Mouse (Mus musculus): Measurements from ENCODE around the gene Ngdn. TPM values are rescaled to one million over a fixed set of nuclear protein-coding genes. Genes with fewer than 3 reads are reported as not detected.
A peak's percentile ranks its signal among the peaks of the same experiment; 100 is the strongest.
"Not testable (repeated sequence)": the region's sequence is repeated elsewhere in the genome, so short reads cannot be mapped to it uniquely, and the experiment has no call there.

The Ngdn gene
- 55.5 and 61.8 TPM in 2 replicates for polyA plus RNA-seq (2015; fragmentation: Nextera tagmentation; extraction: Ambion mirVana)

- peak within 1 kb of the TSS; percentile 84 for H3K27ac ChIP-seq
- peak; percentile 94 for DNase-seq
- ATAC-seq (ENCODE audit: low read depth), result peak; percentile 94
- H3K27me3 ChIP-seq, result no peaks in the 10 kb centered on the region
- WGBS (ENCODE audit: insufficient replicate concordance), result under 1% methylated on average over 36 of the region's 36 CpGs
- H3K9ac ChIP-seq, result peak within 1 kb of the TSS; percentile 83
- peak within 1 kb of the TSS; percentile 89 for H3K4me2 ChIP-seq
- H3K9me3 ChIP-seq (replicated peaks), result no peaks in the 10 kb centered on the region
- H3K36me3 ChIP-seq, result peaks cover 23% of the 10 kb centered on the region
- peak within 1 kb of the TSS; percentile 77 for H3K4me3 ChIP-seq (replicated peaks)
- peaks cover 20% of the 10 kb centered on the region for H3K4me1 ChIP-seq (replicated peaks)
Observed at GRCm38 (mm10) chr14:55014991-55015766, at the start of gene Ngdn. Gene Ngdn, plus strand, starts transcription at chr14:55015454.

GRCm38 (mm10) chr14:54965631-54966030, 49.6 kb upstream of the Ngdn start:
- H3K27ac ChIP-seq, result no peak overlapping the region

GRCm38 (mm10) chr14:54966320-54966977, 48.8 kb upstream of the Ngdn start, which contains the start of gene Myh6:
Gene Myh6, minus strand, starts transcription at chr14:54966927.
- Histone ChIP-seq H3K9me3 (replicated peaks) (no peaks in the 10 kb centered on the region), H3K4me2 (no peak within 1 kb of the TSS), H3K4me3 (replicated peaks) (no peak within 1 kb of the TSS), H3K9ac (no peak within 1 kb of the TSS), H3K4me1 (replicated peaks) (no peaks in the 10 kb centered on the region), H3K36me3 (no peaks in the 10 kb centered on the region), H3K27ac (no peak within 1 kb of the TSS), H3K27me3 (0 out of 2 replicates have a peak, but pooled peaks cover 4% of the 10 kb centered on the region)
- no peak for DNase-seq
- no peak for ATAC-seq (ENCODE audit: low read depth)
- WGBS (ENCODE audit: insufficient replicate concordance), result 45% methylated on average over 7 of the region's 7 CpGs

More at GRCm38 (mm10) chr14:54965631-54966030, 49.6 kb upstream of the Ngdn start:
- 60% methylated on average over 6 of the region's 6 CpGs for WGBS (ENCODE audit: insufficient replicate concordance)
- Histone ChIP-seq H3K9me3 (replicated peaks) (no peaks in the 10 kb centered on the region), H3K4me1 (replicated peaks) (no peaks in the 10 kb centered on the region), H3K36me3 (no peaks in the 10 kb centered on the region), H3K4me2 (no peak overlapping the region), H3K27me3 (0 out of 2 replicates have a peak, but pooled peaks cover 4% of the 10 kb centered on the region), H3K9ac (no peak overlapping the region), H3K4me3 (replicated peaks) (no peak overlapping the region)
- ATAC-seq (ENCODE audit: low read depth) (no peak), DNase-seq (no peak)

GRCm38 (mm10) chr14:54967874-54968273, 47.4 kb upstream of the Ngdn start:
- Histone ChIP-seq H3K9ac (no peak overlapping the region), H3K4me2 (no peak overlapping the region), H3K27ac (no peak overlapping the region), H3K27me3 (0 out of 2 replicates have a peak, but pooled peaks cover 4% of the 10 kb centered on the region), H3K9me3 (replicated peaks) (no peaks in the 10 kb centered on the region), H3K4me3 (replicated peaks) (no peak overlapping the region), H3K36me3 (no peaks in the 10 kb centered on the region), H3K4me1 (replicated peaks) (no peaks in the 10 kb centered on the region)
- WGBS (ENCODE audit: insufficient replicate concordance), result 62% methylated on average over 3 of the region's 3 CpGs
- no peak for DNase-seq
- no peak for ATAC-seq (ENCODE audit: low read depth)

GRCm38 (mm10) chr14:54968344-54968743, 46.9 kb upstream of the Ngdn start:
- H3K9me3 ChIP-seq (replicated peaks), result no peaks in the 10 kb centered on the region
- no peak overlapping the region for H3K4me3 ChIP-seq (replicated peaks)
- H3K4me1 ChIP-seq (replicated peaks), result no peaks in the 10 kb centered on the region
- 0 out of 2 replicates have a peak, but pooled peaks cover 4% of the 10 kb centered on the region for H3K27me3 ChIP-seq
- H3K4me2 ChIP-seq, result no peak overlapping the region
- no peak overlapping the region for H3K27ac ChIP-seq
- no peaks in the 10 kb centered on the region for H3K36me3 ChIP-seq
- no peak overlapping the region for H3K9ac ChIP-seq
- no peak for DNase-seq
- no peak for ATAC-seq (ENCODE audit: low read depth)

- H3K4me3 ChIP-seq (replicated peaks); H3K9ac ChIP-seq; H3K36me3 ChIP-seq; DNase-seq; H3K9me3 ChIP-seq (replicated peaks); H3K27me3 ChIP-seq; H3K27ac ChIP-seq; ATAC-seq (ENCODE audit: low read depth); H3K4me2 ChIP-seq; H3K4me1 ChIP-seq (replicated peaks): not testable (repeated sequence)
- 83% methylated on average over 10 of the region's 11 CpGs for WGBS (ENCODE audit: insufficient replicate concordance)
Observed at GRCm38 (mm10) chr14:54972786-54973185, 42.5 kb upstream of the Ngdn start.

- ATAC-seq (ENCODE audit: low read depth), result no peak
- no peak for DNase-seq
Observed at GRCm38 (mm10) chr14:54974068-54974791, 41.0 kb upstream of the Ngdn start.

GRCm38 (mm10) chr14:54976633-54977032, 38.6 kb upstream of the Ngdn start, which contains the start of gene Gm17428:
Gene Gm17428, plus strand, starts transcription at chr14:54976933.
- no peak within 1 kb of the TSS for H3K4me3 ChIP-seq (replicated peaks)
- no peaks in the 10 kb centered on the region for H3K36me3 ChIP-seq
- ATAC-seq (ENCODE audit: low read depth) (no peak), DNase-seq (no peak)
- H3K27ac ChIP-seq, result no peak within 1 kb of the TSS
- H3K9me3 ChIP-seq (replicated peaks), result no peaks in the 10 kb centered on the region
- H3K4me1 ChIP-seq (replicated peaks), result no peaks in the 10 kb centered on the region
- peaks cover 11% of the 10 kb centered on the region for H3K27me3 ChIP-seq
- no peak within 1 kb of the TSS for H3K4me2 ChIP-seq
- no peak within 1 kb of the TSS for H3K9ac ChIP-seq
- WGBS (ENCODE audit: insufficient replicate concordance), result 46% methylated on average over 1 of the region's 1 CpGs

More at GRCm38 (mm10) chr14:54974068-54974791, 41.0 kb upstream of the Ngdn start:
- no peak overlapping the region for H3K4me2 ChIP-seq
- H3K27ac ChIP-seq, result no peak overlapping the region
- no peak overlapping the region for H3K9ac ChIP-seq
- no peaks in the 10 kb centered on the region for H3K4me1 ChIP-seq (replicated peaks)
- H3K36me3 ChIP-seq, result no peaks in the 10 kb centered on the region
- WGBS (ENCODE audit: insufficient replicate concordance), result 66% methylated on average over 6 of the region's 6 CpGs
- no peak overlapping the region for H3K4me3 ChIP-seq (replicated peaks)
- no peaks in the 10 kb centered on the region for H3K9me3 ChIP-seq (replicated peaks)
- H3K27me3 ChIP-seq, result peaks cover 15% of the 10 kb centered on the region

GRCm38 (mm10) chr14:54978664-54979063, 36.6 kb upstream of the Ngdn start:
- no peak overlapping the region for H3K27ac ChIP-seq
- ATAC-seq (ENCODE audit: low read depth), result no peak
- H3K27me3 ChIP-seq, result peaks cover 11% of the 10 kb centered on the region
- 73% methylated on average over 8 of the region's 8 CpGs for WGBS (ENCODE audit: insufficient replicate concordance)
- H3K36me3 ChIP-seq, result no peaks in the 10 kb centered on the region
- H3K4me2 ChIP-seq, result no peak overlapping the region
- H3K9ac ChIP-seq, result no peak overlapping the region
- DNase-seq, result no peak
- H3K4me3 ChIP-seq (replicated peaks), result no peak overlapping the region
- H3K9me3 ChIP-seq (replicated peaks), result no peaks in the 10 kb centered on the region
- H3K4me1 ChIP-seq (replicated peaks), result no peaks in the 10 kb centered on the region

GRCm38 (mm10) chr14:54981934-54982333, 33.3 kb upstream of the Ngdn start:
- no peaks in the 10 kb centered on the region for H3K4me1 ChIP-seq (replicated peaks)
- 87% methylated on average over 7 of the region's 7 CpGs for WGBS (ENCODE audit: insufficient replicate concordance)
- DNase-seq (no peak), ATAC-seq (ENCODE audit: low read depth) (no peak)
- no peak overlapping the region for H3K9ac ChIP-seq
- H3K27ac ChIP-seq, result no peak overlapping the region
- no peaks in the 10 kb centered on the region for H3K36me3 ChIP-seq
- no peak overlapping the region for H3K4me2 ChIP-seq
- H3K27me3 ChIP-seq, result peaks cover 8% of the 10 kb centered on the region
- no peaks in the 10 kb centered on the region for H3K9me3 ChIP-seq (replicated peaks)
- H3K4me3 ChIP-seq (replicated peaks), result no peak overlapping the region

GRCm38 (mm10) chr14:54988350-54988874, 26.8 kb upstream of the Ngdn start:
- H3K36me3 ChIP-seq; H3K4me3 ChIP-seq (replicated peaks); DNase-seq; H3K9ac ChIP-seq; H3K9me3 ChIP-seq (replicated peaks); H3K27ac ChIP-seq; H3K4me1 ChIP-seq (replicated peaks); H3K4me2 ChIP-seq; H3K27me3 ChIP-seq; ATAC-seq (ENCODE audit: low read depth): not testable (repeated sequence)
- 69% methylated on average over 9 of the region's 9 CpGs for WGBS (ENCODE audit: insufficient replicate concordance)

All from liver, embryonic 13.5 days (tissue).